Mouse (Mus musculus) intestine, embryonic 14.5 days (tissue): Measurements from ENCODE around the gene Fam193b. TPM values are rescaled to one million over a fixed set of nuclear protein-coding genes. Genes with fewer than 3 reads are reported as not detected.

Source experiments
- ATAC-seq: fragments of 200-750 bp; cut with Nextera tagmentation; replicated peaks from 2 replicates; pipeline ENCODE4 v1.8.0; 2017; ENCODE audit warnings: low read depth, moderate number of reproducible peaks, moderate TSS enrichment, moderate library complexity; ENCODE audit not compliant: low FRiP score, low TSS enrichment
- DNase-seq: peaks from one replicate; pipeline ENCODE4 v3.0.0-alpha.2; 2018; ENCODE audit warnings: low spot score
- H3K27ac ChIP-seq: fragments of 300-500 bp; sonication (generic); 2 replicates; pipeline ENCODE4 v1.5.1; 2014; ENCODE audit warnings: low read depth, mild to moderate bottlenecking, control low read depth
- H3K27me3 ChIP-seq: fragments of 300-500 bp; sonication (generic); replicated peaks from 2 replicates; pipeline ENCODE4 v1.6.1; 2014; ENCODE audit warnings: low read length, control low read depth; ENCODE audit not compliant: control insufficient read depth, insufficient read depth
- H3K36me3 ChIP-seq: fragments of 300-500 bp; sonication (generic); 2 replicates; pipeline ENCODE4 v1.6.1; 2014; ENCODE audit warnings: low read length, control low read depth; ENCODE audit not compliant: control insufficient read depth, insufficient read depth
- H3K4me1 ChIP-seq: fragments of 300-500 bp; sonication (generic); replicated peaks from 2 replicates; pipeline ENCODE4 v1.6.1; 2014; ENCODE audit warnings: low read length, control low read depth, mixed read lengths; ENCODE audit not compliant: control insufficient read depth, insufficient read depth
- H3K4me2 ChIP-seq: fragments of 300-500 bp; sonication (generic); 2 replicates; pipeline ENCODE4 v1.6.1; 2014; ENCODE audit warnings: low read length
- H3K4me3 ChIP-seq: fragments of 300-500 bp; sonication (generic); 2 replicates; pipeline ENCODE4 v1.5.1; 2014; ENCODE audit warnings: low read depth, low read length, control low read depth, mixed read lengths
- H3K9ac ChIP-seq: fragments of 300-500 bp; sonication (generic); 2 replicates; pipeline ENCODE4 v1.6.1; 2014; ENCODE audit warnings: mild to moderate bottlenecking, low read length
- H3K9me3 ChIP-seq: fragments of 300-500 bp; sonication (generic); 2 replicates; pipeline ENCODE4 v1.6.1; 2016; ENCODE audit warnings: low read length, control low read depth; ENCODE audit not compliant: control insufficient read depth
- WGBS: fragments of 180-500 bp; shearing (Covaris S2); extraction: QIAGEN DNeasy Blood & Tissue Kit; methylation state at CpG from one replicate; pipeline ENCODE4 v1.1.7; 2014; 5-methylcytosine and 5-hydroxymethylcytosine counted together
- polyA plus RNA-seq: library from polyadenylated mRNA; unstranded; fragments of >200 nt; fragmentation: Nextera tagmentation; extraction: Ambion mirVana; gene quantifications from 2 replicates; pipeline ENCODE4 v1.2.1, GENCODE M21; 2014

Gene Fam193b
- polyA plus RNA-seq, 1 experiment from 2014 or later, result 33.6 TPM

DNA sequence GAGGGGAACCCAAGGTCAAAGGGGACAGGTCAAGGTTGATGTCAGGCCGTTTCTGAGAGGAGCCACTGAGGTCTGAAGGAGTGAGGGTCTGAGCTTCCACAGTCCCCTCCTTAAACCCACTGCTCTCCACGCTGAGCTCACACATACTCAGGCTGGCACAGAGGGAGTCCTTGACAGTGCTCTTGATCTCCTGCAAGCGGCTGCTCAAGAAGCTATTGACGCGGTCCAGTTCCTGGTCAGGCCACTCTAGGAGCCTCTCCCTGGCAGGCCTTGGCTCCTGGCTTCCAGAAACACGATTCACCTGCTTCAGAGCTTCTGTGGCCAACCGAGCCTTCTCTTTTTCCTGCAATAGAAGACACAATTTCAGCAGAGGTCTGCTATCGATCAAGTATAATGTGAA, 27.5 kb downstream of the Fam193b start:
- DNase-seq (no peak), ATAC-seq (no peak)
- Histone ChIP-seq H3K36me3 (peaks cover 98% of the 10 kb centered on the region), H3K4me3 (no peak overlapping the region), H3K9ac (no peak overlapping the region), H3K9me3 (no peaks in the 10 kb centered on the region), H3K27ac (no peak overlapping the region), H3K27me3 (no peaks in the 10 kb centered on the region), H3K4me1 (no peaks in the 10 kb centered on the region), H3K4me2 (no peak overlapping the region)
- 93% methylated on average over 8 of the region's 8 CpGs for WGBS

DNA sequence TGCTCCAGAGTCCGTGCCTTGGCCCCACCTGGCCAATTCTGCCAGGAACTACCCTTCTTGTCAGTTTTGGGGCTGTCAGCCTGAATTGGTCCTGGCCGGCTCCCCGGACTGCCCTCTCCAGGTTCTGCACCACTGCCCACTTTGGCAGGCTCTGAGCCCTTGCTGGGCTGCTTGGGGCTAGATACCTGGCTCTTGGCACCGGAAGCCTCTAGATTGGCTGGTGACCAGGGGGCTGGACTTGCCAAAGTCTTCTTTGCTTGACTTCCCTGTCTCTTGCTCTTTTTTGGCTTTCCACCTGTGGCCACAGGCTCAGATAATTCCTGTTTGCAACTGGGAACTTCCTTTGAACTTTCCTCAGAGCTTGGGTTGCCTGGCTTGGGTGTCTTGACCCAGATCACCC, 28.0 kb downstream of the Fam193b start:
- H3K27me3 ChIP-seq, result no peaks in the 10 kb centered on the region
- DNase-seq, result no peak
- no peak overlapping the region for H3K27ac ChIP-seq
- H3K4me1 ChIP-seq, result no peaks in the 10 kb centered on the region
- peaks cover 98% of the 10 kb centered on the region for H3K36me3 ChIP-seq
- no peak overlapping the region for H3K4me3 ChIP-seq
- H3K9ac ChIP-seq, result no peak overlapping the region
- no peak overlapping the region for H3K4me2 ChIP-seq
- 97% methylated on average over 4 of the region's 4 CpGs for WGBS
- H3K9me3 ChIP-seq, result no peaks in the 10 kb centered on the region
- ATAC-seq, result no peak

DNA sequence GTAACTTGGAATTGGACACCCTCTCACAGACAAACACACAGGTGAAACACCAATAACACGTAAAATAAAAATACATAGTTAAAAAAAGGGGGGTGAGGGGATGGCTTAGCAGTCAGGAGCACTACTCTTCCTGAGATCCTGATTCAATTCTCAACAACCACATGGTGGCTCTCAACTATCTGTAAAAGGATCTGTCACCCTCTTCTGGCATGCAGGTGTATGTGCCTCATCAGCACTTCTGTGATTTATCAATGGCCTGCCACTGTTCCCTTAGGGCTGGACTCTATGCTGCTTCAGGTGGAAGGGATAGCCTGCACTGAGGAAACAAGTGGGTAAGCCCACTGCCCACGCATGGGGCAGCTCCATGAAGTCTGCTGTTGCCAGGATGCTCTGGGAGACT, 30.0 kb downstream of the Fam193b start:
- Histone ChIP-seq H3K27ac (no peak overlapping the region), H3K36me3 (peaks cover 84% of the 10 kb centered on the region), H3K4me2 (no peak overlapping the region), H3K9ac (no peak overlapping the region), H3K4me3 (no peak overlapping the region), H3K27me3 (no peaks in the 10 kb centered on the region), H3K9me3 (no peaks in the 10 kb centered on the region), H3K4me1 (no peaks in the 10 kb centered on the region)
- WGBS, result 90% methylated on average over 2 of the region's 2 CpGs
- ATAC-seq (no peak), DNase-seq (no peak)

DNA sequence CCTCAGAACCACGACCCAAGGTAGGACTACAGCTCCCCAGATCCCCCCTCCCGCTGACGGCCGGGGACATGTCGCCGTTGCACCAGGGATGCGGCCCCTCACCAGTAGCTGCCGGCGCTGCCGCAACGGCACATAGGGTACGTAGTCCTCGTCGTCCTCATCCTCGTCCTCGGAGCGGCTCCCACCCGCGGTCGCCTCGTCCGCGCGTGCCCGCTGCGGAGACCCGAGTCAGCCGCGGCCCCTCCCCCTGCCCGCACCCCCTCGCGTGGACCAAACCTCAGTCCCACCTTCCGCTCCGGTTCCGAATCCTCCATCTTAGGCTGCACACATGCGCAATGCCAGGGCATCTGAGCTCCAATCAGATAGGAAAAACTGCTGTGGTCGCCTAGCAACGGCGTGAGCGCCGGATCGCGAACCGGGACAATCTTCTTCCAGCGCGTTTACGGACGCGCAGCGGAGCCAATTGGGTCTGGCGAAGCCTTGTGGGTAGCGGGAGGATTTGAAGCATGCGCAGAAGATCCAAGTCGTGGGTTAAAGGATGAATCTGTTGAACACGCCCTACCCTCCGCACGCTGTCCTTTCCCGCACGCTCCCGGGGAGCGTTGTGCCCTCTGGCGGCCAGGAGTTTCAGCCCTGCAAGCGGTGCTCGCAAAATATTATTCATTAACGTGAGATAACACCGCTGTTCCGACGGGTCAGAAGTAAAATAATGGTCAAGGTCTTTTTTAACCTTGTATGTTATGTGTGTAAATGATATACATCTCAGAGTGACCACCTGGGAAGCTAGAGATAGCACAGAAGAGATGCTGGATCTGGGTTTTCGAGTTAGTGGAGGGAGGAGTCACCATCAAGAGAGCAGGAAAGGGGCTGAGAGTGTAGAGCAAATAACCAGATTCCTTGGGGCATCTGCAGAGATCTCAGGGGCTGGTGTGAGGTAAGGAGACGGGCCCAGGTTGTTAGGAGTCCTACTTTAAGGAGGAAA, 34.4 kb downstream of the Fam193b start, which contains the start of gene Ddx41:
Ddx41 (minus strand) TSS at position 465 of the 982 bp plus-strand sequence.
- Histone ChIP-seq H3K27me3 (no peaks in the 10 kb centered on the region), H3K4me1 (0 out of 2 replicates have a peak, but pooled peaks cover 4% of the 10 kb centered on the region), H3K36me3 (peaks cover 71% of the 10 kb centered on the region), H3K27ac (no peak within 1 kb of the TSS; the same call in 1 of the 2 replicates), H3K4me3 (peak within 1 kb of the TSS; percentile 83), H3K9me3 (no peaks in the 10 kb centered on the region), H3K9ac (peak within 1 kb of the TSS; percentile 69), H3K4me2 (peak within 1 kb of the TSS; percentile 70)
- peak; percentile 98 for ATAC-seq
- WGBS, result under 1% methylated on average over 70 of the region's 70 CpGs
- DNase-seq, result peak; percentile 99

DNA sequence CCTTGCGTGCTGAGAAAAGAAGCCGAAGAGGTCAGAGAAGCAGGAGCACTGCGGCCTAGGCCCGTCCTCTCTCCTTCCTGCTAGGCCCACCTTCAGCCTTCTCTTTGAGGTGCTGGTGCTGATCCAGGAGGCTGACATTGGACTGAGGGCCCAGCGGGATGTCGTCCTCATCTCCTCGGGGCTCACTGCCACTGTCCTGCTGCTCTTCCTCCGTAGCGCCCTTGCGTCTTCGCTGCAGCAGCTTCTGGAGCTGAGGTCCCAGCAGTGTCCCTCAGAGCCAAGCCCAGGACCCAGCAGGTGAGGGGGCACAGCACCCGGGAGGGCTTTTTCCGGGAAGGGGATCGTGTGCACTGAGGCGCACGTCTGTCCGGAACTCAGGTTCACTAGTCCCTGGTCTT, 35.1 kb downstream of the Fam193b start:
- Histone ChIP-seq H3K27me3 (no peaks in the 10 kb centered on the region), H3K36me3 (peaks cover 69% of the 10 kb centered on the region), H3K9me3 (no peaks in the 10 kb centered on the region), H3K4me3 (peak overlapping the region; percentile 83), H3K9ac (peak overlapping the region; percentile 69), H3K27ac (no peak overlapping the region; the same call in 1 of the 2 replicates), H3K4me1 (0 out of 2 replicates have a peak, but pooled peaks cover 4% of the 10 kb centered on the region), H3K4me2 (peak overlapping the region; percentile 70)
- peak; percentile 22 for ATAC-seq
- DNase-seq, result no peak
- 16% methylated on average over 17 of the region's 17 CpGs for WGBS

DNA sequence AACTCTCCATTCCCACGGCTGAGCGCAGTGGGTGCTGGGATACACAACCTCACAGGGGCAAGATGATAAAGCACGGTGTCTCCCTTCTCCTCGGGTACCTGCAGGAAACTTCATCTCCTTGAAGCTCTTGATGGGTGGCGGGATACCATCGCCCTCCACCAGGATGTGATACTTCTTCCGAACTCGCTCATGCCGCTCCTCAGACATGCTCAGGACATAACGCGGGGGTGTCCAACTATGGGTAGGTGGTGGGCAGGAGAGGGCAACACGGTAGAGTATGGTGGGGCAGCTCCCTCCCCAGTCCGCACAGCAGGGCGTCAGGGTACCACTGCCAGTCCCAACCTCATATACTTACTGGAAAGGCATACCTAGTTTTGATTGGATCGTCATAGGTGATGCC, 35.7 kb downstream of the Fam193b start:
- H3K9ac ChIP-seq, result no peak overlapping the region
- no peaks in the 10 kb centered on the region for H3K9me3 ChIP-seq
- 91% methylated on average over 15 of the region's 15 CpGs for WGBS
- H3K36me3 ChIP-seq, result peaks cover 69% of the 10 kb centered on the region
- ATAC-seq (no peak), DNase-seq (no peak)
- H3K27me3 ChIP-seq, result no peaks in the 10 kb centered on the region
- 0 out of 2 replicates have a peak, but pooled peaks cover 4% of the 10 kb centered on the region for H3K4me1 ChIP-seq
- H3K4me3 ChIP-seq, result no peak overlapping the region
- peak overlapping the region; percentile 70 for H3K4me2 ChIP-seq
- no peak overlapping the region for H3K27ac ChIP-seq

DNA sequence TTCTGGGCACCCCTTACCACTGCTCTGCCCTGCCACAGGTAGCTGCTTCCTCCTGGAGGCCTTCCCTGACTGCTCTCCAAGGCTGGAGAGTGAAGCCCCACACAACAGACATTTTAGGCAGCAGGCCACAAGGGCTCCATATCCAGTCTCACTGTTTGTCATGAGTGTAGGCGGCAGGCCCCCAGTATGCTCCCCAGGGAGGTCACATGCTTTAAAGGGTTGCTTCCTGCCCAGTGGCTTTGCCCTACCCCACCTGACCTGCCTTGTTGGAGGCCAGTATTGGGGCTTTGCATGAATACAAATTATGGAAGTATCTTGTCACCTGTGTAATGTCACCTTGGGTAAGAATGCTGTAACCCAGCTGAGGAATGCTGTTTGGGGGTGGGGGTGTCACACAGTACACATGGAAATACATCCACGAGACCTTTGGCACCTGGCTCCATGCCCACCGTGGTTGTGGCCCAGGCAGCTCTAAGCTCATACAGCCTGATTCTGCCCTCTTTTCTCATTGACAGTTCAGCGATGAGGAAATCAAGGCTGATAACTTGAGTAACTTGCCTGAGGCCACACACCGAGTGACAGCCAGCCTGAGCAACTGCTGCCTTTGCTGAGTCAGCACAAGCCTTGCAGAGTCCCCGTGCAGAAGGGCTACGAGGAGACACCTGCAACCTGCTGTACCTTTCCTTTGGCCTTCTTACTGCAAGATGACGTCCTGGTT, 41.6 kb downstream of the Fam193b start, which contains the start of gene Dok3:
Dok3 (minus strand) TSS at position 99 of the 718 bp plus-strand sequence.
- Histone ChIP-seq H3K27ac (no peak within 1 kb of the TSS), H3K36me3 (peaks cover 50% of the 10 kb centered on the region), H3K9ac (no peak within 1 kb of the TSS), H3K9me3 (no peaks in the 10 kb centered on the region), H3K27me3 (no peaks in the 10 kb centered on the region), H3K4me1 (no peaks in the 10 kb centered on the region), H3K4me3 (no peak within 1 kb of the TSS), H3K4me2 (no peak within 1 kb of the TSS)
- WGBS, result 75% methylated on average over 8 of the region's 8 CpGs
- no peak for DNase-seq
- ATAC-seq, result no peak

DNA sequence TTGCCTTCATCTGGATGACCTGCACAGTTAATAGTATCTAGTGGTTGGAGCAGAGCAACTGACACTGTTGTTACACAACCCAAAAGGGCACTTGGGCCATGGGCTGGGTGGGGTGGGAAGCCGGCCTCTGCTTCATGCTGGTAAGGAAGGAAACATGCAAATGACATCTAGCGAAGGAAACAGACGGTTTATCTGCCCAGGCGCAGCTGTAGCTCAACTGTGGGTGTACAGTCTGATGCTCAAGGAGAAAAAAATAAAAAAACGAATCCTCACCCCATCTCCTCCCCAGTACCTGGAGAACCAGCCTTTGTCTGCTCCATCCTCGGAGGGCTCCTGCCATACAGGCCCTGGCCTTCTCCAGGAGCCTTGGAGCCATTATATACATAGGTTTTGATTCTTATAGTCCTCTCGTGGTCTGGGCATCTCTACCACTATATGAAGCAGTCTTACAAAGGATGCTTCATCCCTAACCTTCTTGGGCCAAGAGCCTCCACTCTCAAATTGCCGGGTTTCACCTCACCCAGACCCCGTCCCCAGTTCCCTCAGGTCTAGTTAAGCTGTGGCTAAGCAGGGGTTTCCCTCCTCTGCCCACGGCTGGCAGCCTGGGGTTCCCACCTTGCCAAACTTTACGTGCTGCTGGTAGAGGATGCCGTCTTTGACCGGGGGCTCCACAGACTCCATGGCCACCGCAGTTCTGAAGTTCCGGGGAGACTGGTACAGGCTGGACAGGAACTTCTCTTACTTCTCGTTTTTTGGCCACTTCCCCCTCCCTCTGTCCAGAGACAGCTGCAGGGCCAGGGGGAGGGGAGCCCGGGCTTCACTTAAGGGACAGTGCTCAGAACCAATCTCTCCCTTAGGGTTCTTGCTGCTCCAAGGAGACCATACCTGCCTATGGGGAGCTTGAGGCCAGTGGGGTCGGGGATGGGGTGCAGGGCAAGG, 42.8 kb downstream of the Fam193b start:
- Histone ChIP-seq H3K9ac (no peak overlapping the region), H3K4me1 (no peaks in the 10 kb centered on the region), H3K27ac (no peak overlapping the region), H3K27me3 (no peaks in the 10 kb centered on the region), H3K4me3 (no peak overlapping the region), H3K36me3 (peaks cover 38% of the 10 kb centered on the region), H3K4me2 (no peak overlapping the region), H3K9me3 (no peaks in the 10 kb centered on the region)
- DNase-seq, result no peak
- 81% methylated on average over 18 of the region's 18 CpGs for WGBS
- no peak for ATAC-seq
